Mouse (Mus musculus) liver, embryonic 13.5 days (tissue): Measurements from ENCODE around the gene Zfp280b. TPM values are rescaled to one million over a fixed set of nuclear protein-coding genes. Genes with fewer than 3 reads are reported as not detected.
"Not testable (repeated sequence)": the region's sequence is repeated elsewhere in the genome, so short reads cannot be mapped to it uniquely, and the experiment has no call there.

Experiments used
- ATAC-seq: fragments of 200-750 bp; cut with Nextera tagmentation; 2 replicates; pipeline ENCODE4 v1.8.0; 2017; ENCODE audit warnings: low read depth, mild to moderate bottlenecking, moderate number of reproducible peaks, moderate library complexity
- DNase-seq: peaks from one replicate; pipeline ENCODE4 v3.0.0; 2022
- H3K27ac ChIP-seq: fragments of 300-500 bp; sonication (generic); 2 replicates; pipeline ENCODE4 v1.5.1; 2015; ENCODE audit warnings: moderate library complexity, mild to moderate bottlenecking, inconsistent platforms
- H3K27me3 ChIP-seq: fragments of 300-500 bp; sonication (generic); 2 replicates; pipeline ENCODE4 v1.6.1; 2015; ENCODE audit warnings: mild to moderate bottlenecking, inconsistent platforms
- H3K36me3 ChIP-seq: fragments of 300-500 bp; sonication (generic); 2 replicates; pipeline ENCODE4 v1.6.1; 2015; ENCODE audit warnings: mild to moderate bottlenecking, inconsistent platforms
- H3K4me1 ChIP-seq: fragments of 300-500 bp; sonication (generic); replicated peaks from 2 replicates; pipeline ENCODE4 v1.6.1; 2015; ENCODE audit warnings: inconsistent platforms
- H3K4me2 ChIP-seq: fragments of 300-500 bp; sonication (generic); 2 replicates; pipeline ENCODE4 v1.6.1; 2015; ENCODE audit warnings: inconsistent platforms, mild to moderate bottlenecking, moderate library complexity
- H3K4me3 ChIP-seq: fragments of 300-500 bp; sonication (generic); replicated peaks from 2 replicates; pipeline ENCODE4 v1.5.1; 2015; ENCODE audit warnings: mild to moderate bottlenecking, inconsistent platforms
- H3K9ac ChIP-seq: fragments of 300-500 bp; sonication (generic); 2 replicates; pipeline ENCODE4 v1.6.1; 2015; ENCODE audit warnings: mild to moderate bottlenecking, inconsistent platforms
- H3K9me3 ChIP-seq: fragments of 300-500 bp; sonication (generic); replicated peaks from 2 replicates; pipeline ENCODE4 v1.6.1; 2016; ENCODE audit warnings: inconsistent platforms
- WGBS: fragments of 180-500 bp; shearing (Covaris S2); methylation state at CpG from one replicate; pipeline ENCODE4 v1.1.7; 2015; ENCODE audit not compliant: insufficient replicate concordance; 5-methylcytosine and 5-hydroxymethylcytosine counted together
- polyA plus RNA-seq: library from polyadenylated mRNA; unstranded; fragments of >200 nt; fragmentation: Nextera tagmentation; extraction: Ambion mirVana; gene quantifications from 2 replicates; pipeline ENCODE4 v1.2.1, GENCODE M21; 2015

The Zfp280b gene
- 12.7 and 15.9 TPM in 2 replicates for polyA plus RNA-seq

DNA sequence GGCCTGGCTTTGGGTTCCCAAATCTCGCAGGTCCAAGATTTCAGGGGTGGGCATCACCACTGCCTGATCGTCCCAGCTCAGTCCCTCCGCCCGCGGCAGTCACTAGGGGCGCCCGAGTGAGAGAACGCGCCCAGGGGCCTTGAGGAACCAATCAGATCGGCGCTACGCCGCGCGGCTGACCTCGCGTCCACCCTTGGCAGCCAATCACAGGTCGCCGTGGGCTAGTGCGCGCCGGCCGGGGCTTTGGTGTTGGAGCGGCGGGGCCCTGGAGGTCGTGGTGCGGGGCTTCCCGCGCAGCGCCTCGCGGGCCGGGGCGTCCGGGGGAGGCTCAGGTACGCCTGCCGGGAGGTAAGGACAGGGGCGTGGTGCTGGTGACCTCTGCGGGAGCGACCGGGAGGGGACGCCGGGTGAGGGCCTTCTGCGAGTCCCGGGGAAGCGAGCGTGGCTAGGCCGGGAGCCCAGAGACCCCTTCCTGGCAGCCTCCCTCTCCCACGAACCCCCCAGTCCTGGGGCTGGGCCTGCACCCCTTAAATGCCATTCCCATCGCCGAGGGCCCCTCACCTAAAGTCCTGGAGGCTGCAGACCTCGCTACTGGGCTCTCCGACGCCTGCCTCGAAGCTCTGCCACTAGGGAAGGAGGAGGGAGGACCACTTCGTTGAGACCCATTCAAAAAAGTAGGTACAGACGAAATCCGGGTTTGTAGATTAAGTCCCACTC lies at the start of gene Zfp280b:
Gene Zfp280b (plus strand): TSS at position 249 of the 717 bp plus-strand sequence.
- DNase-seq (peak; percentile 94), ATAC-seq (peak; percentile 98)
- Histone ChIP-seq H3K27ac (peak within 1 kb of the TSS; percentile 76), H3K9me3 (no peaks in the 10 kb centered on the region), H3K4me3 (peak within 1 kb of the TSS; percentile 88), H3K4me2 (peak within 1 kb of the TSS; percentile 91), H3K27me3 (no peaks in the 10 kb centered on the region), H3K9ac (peak within 1 kb of the TSS; percentile 95), H3K36me3 (peaks cover 20% of the 10 kb centered on the region), H3K4me1 (peaks cover 57% of the 10 kb centered on the region)
- under 1% methylated on average over 57 of the region's 58 CpGs for WGBS

DNA sequence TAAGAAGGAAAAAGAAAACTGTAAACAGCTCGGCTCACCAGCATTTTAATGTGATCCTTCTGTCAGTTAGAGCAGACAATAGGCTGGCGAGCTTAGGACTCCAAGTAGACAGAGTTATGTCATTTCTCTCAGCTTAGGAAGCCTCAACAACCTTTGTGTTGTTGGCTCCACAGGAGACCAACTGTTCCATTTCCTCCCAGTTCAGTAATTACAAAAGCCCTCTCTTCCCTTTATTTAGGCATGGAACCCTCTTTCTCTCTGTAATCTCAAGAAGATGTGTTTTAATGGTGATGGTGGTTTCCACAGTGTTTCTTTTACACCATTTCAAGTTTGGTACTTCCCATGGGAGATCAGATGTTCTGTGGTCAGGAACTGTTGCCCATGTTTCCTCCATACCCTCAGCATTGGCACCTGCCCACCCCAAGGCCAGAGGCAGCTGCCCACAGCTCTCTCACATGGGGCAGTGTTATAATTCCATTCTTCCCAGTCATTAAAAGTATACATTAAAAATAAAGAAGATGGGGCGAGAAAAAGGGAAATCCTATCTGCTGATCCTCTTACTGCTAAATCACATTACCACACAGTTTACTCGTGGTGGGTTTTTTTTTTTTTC lies 41.9 kb upstream of the Zfp280b start:
- Histone ChIP-seq H3K27ac (no peak overlapping the region), H3K9ac (no peak overlapping the region), H3K27me3 (no peaks in the 10 kb centered on the region), H3K9me3 (no peaks in the 10 kb centered on the region), H3K4me3 (no peak overlapping the region), H3K4me1 (no peaks in the 10 kb centered on the region), H3K4me2 (no peak overlapping the region), H3K36me3 (no peaks in the 10 kb centered on the region)
- ATAC-seq (no peak), DNase-seq (no peak)
- WGBS: 44% methylated on average over 4 of the region's 4 CpGs

DNA sequence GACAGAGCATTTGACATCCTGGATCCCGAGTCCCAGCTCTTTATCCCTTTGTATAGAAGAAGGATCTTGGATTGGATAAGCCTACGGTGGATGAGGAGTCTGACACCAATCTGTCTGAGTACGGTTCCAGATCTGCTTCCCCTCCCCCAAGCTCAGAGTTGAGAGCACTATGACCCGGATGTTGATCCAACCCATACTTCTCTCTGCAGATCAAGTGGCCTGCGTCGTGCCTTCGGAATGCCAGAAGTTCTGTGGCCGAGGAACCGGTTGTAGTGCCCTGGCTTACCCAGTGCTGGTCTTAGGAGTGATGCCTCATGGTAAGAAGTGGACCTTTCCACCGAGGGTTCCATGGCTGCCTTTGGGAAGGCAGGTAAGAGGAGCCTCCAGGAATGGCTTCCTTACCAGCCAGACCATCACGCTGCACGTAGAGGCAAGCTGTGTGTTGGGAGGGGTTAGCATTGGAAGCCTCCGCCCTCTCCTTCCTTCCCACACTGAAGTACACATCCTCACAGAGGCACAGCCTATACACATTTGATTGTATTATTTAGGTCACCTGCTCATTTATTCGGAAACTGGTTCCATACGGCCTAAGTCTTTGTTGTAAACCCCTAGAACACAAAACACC lies 38.7 kb upstream of the Zfp280b start:
- no peaks in the 10 kb centered on the region for H3K4me1 ChIP-seq
- no peak overlapping the region for H3K9ac ChIP-seq
- no peaks in the 10 kb centered on the region for H3K9me3 ChIP-seq
- H3K4me2 ChIP-seq: no peak overlapping the region
- H3K36me3 ChIP-seq: no peaks in the 10 kb centered on the region
- H3K4me3 ChIP-seq: no peak overlapping the region
- DNase-seq: no peak
- no peak for ATAC-seq
- no peak overlapping the region for H3K27ac ChIP-seq
- no peaks in the 10 kb centered on the region for H3K27me3 ChIP-seq
- 73% methylated on average over 15 of the region's 15 CpGs for WGBS

DNA sequence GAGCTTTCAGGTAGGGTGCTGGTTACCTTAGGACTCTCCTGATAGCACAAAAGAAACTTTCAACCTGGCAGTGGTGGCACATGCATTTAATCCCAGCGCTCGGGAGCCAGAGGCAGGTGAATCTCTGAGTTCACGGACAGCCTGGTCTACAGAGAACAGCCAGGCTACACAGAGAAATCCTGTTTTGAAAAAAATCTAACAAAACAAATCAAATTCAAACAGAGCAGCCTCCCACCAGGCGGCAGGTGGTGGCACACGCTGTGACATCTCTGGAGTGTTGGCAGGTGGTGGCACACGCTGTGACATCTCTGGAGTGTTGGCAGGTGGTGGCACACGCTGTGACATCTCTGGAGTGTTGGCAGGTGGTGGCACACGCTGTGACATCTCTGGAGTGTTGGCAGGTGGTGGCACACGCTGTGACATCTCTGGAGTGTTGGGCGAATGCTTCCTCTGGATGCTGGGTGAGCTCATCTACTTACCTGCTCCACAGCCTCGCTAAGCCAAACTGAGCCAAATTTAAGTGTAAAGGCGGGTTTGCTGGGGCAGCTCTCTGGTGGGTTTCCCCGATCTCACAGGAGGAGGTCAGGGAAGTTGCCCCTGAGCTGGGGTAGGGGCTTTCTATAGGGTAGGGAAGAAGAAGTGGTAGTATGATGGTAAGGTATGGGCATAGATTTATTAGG lies 37.8 kb upstream of the Zfp280b start:
- not testable (repeated sequence) for H3K36me3 ChIP-seq
- 69% methylated on average over 13 of the region's 13 CpGs for whole genome bisulfite sequencing

DNA sequence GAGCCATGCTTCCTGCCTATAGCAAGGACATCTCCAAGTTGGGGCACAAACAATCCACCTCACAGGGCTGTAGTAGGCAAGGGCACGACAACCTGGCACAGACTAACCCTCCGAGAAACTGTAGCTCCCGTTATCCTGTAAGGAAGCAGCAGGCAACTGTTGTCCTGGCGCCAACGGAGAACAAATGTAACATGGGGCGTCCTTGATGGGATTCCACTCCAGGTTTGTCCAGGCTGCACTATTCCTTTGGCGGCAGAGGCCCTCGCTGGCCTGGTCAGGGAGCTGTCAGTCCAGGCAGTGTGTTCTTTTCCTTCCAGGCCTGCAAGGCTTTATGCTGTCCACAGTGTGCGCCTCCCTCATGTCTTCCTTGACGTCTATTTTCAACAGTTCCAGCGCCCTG lies 37.0 kb upstream of the Zfp280b start:
- H3K27ac ChIP-seq: no peak overlapping the region
- DNase-seq (no peak), ATAC-seq (no peak)
- no peak overlapping the region for H3K4me2 ChIP-seq
- no peaks in the 10 kb centered on the region for H3K36me3 ChIP-seq
- H3K4me1 ChIP-seq: no peaks in the 10 kb centered on the region
- WGBS: 75% methylated on average over 11 of the region's 11 CpGs
- no peak overlapping the region for H3K9ac ChIP-seq
- H3K27me3 ChIP-seq: no peaks in the 10 kb centered on the region
- H3K9me3 ChIP-seq: no peaks in the 10 kb centered on the region
- H3K4me3 ChIP-seq: no peak overlapping the region

More for the DNA sequence above, 37.8 kb upstream of the Zfp280b start:
- not testable (repeated sequence) for H3K9ac ChIP-seq, H3K27ac ChIP-seq, H3K9me3 ChIP-seq, H3K4me1 ChIP-seq, H3K27me3 ChIP-seq, ATAC-seq, H3K4me3 ChIP-seq, DNase-seq, H3K4me2 ChIP-seq

DNA sequence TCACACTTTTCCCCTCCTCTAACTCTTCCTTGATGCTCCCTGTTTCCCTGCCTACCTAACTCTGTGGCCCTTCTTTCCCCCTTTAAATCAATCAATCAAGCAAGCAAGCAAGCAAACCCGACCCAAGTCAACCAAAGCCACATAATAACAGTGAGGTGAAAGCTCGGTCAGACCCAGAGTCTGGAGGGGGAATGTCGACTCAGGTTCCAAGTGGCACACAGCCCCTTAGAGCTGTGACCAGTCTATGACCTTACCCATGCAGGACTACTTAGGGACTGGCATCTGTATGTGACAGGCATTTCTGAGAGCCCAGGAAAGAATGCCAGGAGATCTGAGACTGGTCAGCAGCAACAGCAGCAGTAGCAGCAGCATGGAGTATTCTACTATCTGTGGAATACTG lies 36.1 kb upstream of the Zfp280b start:
- no peaks in the 10 kb centered on the region for H3K36me3 ChIP-seq
- 33% methylated on average over 3 of the region's 3 CpGs for WGBS

DNA sequence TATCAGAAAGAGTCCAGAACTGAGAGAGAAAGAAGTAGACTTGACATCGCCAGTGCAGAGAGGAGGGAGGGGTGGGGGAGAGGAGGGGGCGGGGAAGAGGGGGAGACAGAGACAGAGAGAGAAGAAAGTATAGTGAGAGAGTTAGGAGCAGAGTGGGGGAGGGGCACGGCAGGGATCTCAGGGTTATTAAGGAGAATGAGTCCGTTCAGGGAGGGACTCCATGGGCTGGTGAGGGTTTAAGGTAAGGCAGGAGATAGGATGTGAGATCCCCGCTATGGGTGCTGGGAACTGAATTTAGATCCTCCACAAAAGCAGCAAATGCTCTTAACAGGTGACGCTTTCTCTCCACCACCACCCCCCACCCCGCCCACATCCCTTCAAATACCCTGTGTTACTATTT lies 31.3 kb upstream of the Zfp280b start:
- ATAC-seq: no peak
- no peak overlapping the region for H3K27ac ChIP-seq
- H3K27me3 ChIP-seq: no peaks in the 10 kb centered on the region
- no peak overlapping the region for H3K4me2 ChIP-seq
- no peaks in the 10 kb centered on the region for H3K4me1 ChIP-seq
- H3K9ac ChIP-seq: no peak overlapping the region
- H3K9me3 ChIP-seq: no peaks in the 10 kb centered on the region
- no peak for DNase-seq
- no peak overlapping the region for H3K4me3 ChIP-seq
- no peaks in the 10 kb centered on the region for H3K36me3 ChIP-seq
- WGBS: 36% methylated on average over 7 of the region's 7 CpGs

More for the DNA sequence above, 36.1 kb upstream of the Zfp280b start:
- Histone ChIP-seq H3K4me1 (no peaks in the 10 kb centered on the region), H3K9me3 (no peaks in the 10 kb centered on the region), H3K9ac (no peak overlapping the region), H3K27me3 (no peaks in the 10 kb centered on the region), H3K4me3 (no peak overlapping the region), H3K27ac (no peak overlapping the region), H3K4me2 (no peak overlapping the region)
- no peak for ATAC-seq
- DNase-seq: no peak

DNA sequence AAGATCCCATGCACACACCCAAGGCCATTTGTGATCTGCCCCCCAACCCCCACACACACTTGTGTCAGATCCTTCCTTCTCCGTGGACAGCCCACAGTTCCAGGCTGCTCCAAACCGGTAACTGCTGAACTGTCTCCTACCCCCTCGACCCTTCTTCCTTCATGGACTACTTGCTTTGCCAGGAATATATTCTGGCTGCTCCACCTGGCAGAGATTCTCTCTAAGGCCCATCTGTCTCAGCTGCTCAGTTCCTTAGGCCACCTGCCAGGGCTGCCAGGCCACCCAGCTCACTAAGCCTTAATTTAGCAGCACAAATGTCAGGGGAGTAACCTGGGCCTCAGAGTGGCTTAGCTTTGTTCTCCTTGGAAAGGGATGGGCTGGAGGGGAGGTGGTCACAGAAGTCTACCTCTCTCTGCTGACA lies 30.3 kb upstream of the Zfp280b start:
- ATAC-seq: no peak
- Histone ChIP-seq H3K9ac (no peak overlapping the region), H3K27me3 (no peaks in the 10 kb centered on the region), H3K9me3 (no peaks in the 10 kb centered on the region), H3K4me3 (no peak overlapping the region), H3K4me1 (no peaks in the 10 kb centered on the region), H3K36me3 (no peaks in the 10 kb centered on the region), H3K4me2 (no peak overlapping the region), H3K27ac (no peak overlapping the region)
- 24% methylated on average over 3 of the region's 3 CpGs for WGBS
- DNase-seq: no peak

DNA sequence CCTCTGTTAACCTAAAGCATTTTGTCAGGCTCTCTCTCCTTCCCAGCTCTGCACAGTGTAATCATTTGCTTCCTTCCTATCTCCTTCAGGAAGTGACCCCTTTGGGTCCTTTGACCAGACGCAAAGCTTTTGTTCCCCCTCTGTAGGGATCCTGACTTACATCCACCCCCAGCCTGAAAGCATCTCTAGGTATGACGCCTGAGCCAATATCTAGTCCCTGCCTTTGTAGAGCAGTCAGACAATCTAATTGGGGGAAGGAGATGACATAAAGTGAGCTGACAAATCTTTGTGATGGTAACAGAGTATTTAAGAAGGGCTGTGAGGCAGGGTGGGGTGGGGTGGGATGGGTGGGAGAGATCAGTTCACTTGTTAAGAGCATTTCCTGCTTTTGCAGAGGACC lies 29.8 kb upstream of the Zfp280b start:
- Histone ChIP-seq H3K4me1 (no peaks in the 10 kb centered on the region), H3K36me3 (no peaks in the 10 kb centered on the region), H3K27me3 (no peaks in the 10 kb centered on the region), H3K9ac (no peak overlapping the region), H3K4me2 (no peak overlapping the region), H3K27ac (no peak overlapping the region), H3K4me3 (no peak overlapping the region), H3K9me3 (no peaks in the 10 kb centered on the region)
- DNase-seq: no peak
- no peak for ATAC-seq
- WGBS: 26% methylated on average over 2 of the region's 2 CpGs

DNA sequence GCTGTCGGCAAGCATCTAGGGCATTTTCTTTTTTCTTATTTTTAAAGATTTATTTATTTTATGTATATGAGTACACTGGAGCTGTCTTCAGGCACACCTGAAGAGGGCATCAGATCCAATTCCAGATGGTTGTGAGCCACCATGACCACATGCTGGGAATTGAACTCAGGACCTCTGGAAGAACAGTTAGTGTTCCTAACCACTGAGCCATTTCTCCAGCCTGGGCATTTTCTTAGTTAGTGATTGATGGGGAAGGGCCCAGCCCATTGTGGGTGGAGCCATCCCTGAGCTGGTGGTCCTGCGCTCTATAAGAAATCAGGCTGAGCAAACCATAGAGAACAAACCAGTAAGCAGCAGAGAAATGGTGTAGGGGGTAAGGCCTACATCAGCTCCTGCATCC lies 29.2 kb upstream of the Zfp280b start:
- no peaks in the 10 kb centered on the region for H3K9me3 ChIP-seq
- no peak overlapping the region for H3K27ac ChIP-seq
- H3K4me2 ChIP-seq: no peak overlapping the region
- ATAC-seq: no peak
- no peak for DNase-seq
- H3K27me3 ChIP-seq: no peaks in the 10 kb centered on the region
- no peaks in the 10 kb centered on the region for H3K36me3 ChIP-seq
- 70% methylated on average over 2 of the region's 2 CpGs for WGBS
- no peak overlapping the region for H3K4me3 ChIP-seq
- no peaks in the 10 kb centered on the region for H3K4me1 ChIP-seq
- H3K9ac ChIP-seq: no peak overlapping the region

DNA sequence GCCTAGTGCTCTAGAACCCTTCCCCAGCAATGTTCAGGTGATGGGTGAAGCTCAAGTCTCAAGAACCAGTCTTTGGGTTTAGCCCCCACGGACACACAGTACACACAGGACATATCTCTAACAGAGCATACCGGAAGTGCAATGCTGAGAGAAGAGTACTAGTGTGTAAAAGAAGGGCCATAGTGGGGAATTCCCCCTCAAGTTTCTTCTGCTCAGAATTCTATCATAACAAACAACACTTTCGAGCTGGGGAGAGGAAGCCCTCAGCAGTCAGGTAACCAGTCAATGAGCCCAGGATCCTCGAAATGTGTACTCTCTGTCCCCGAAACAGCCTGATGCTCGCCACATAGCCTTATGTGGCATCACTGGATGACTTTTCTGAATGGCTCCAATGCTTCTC lies 26.1 kb upstream of the Zfp280b start:
- H3K4me1 ChIP-seq: no peaks in the 10 kb centered on the region
- H3K9me3 ChIP-seq: no peaks in the 10 kb centered on the region
- DNase-seq (no peak), ATAC-seq (no peak)
- H3K36me3 ChIP-seq: no peaks in the 10 kb centered on the region
- WGBS: 60% methylated on average over 6 of the region's 6 CpGs
- H3K9ac ChIP-seq: no peak overlapping the region
- no peak overlapping the region for H3K4me2 ChIP-seq
- no peak overlapping the region for H3K4me3 ChIP-seq
- H3K27ac ChIP-seq: no peak overlapping the region
- no peaks in the 10 kb centered on the region for H3K27me3 ChIP-seq
